Mouse (Mus musculus) lung, adult 2 months (tissue): Measurements from ENCODE around the gene Vmn2r21. TPM values are rescaled to one million over a fixed set of nuclear protein-coding genes. Genes with fewer than 3 reads are reported as not detected.
"Not testable (repeated sequence)": the region's sequence is repeated elsewhere in the genome, so short reads cannot be mapped to it uniquely, and the experiment has no call there.

Source experiments
- DNase-seq: peaks from one replicate; pipeline ENCODE4 v3.0.0; 2022
- H3K4me1 ChIP-seq: fragments of 200-500 bp; 2 replicates; pipeline ENCODE4 v1.6.1; 2011; ENCODE audit warnings: low read length; ENCODE audit not compliant: control insufficient read depth, insufficient read depth
- H3K4me3 ChIP-seq: fragments of 200-500 bp; replicated peaks from 2 replicates; pipeline ENCODE3; 2011; ENCODE audit warnings: low read depth, mild to moderate bottlenecking, control low read depth, low read length; ENCODE audit errors: extremely low read depth
- WGBS: fragments of 180-500 bp; shearing (Covaris S2); methylation state at CpG from one replicate; pipeline ENCODE4 v1.1.7; 2018; 5-methylcytosine and 5-hydroxymethylcytosine counted together
- polyA plus RNA-seq: library from polyadenylated mRNA; depleted of rRNA; stranded (reverse); fragments of >200 nt; gene quantifications from 2 replicates; pipeline ENCODE4 v1.2.3, GENCODE M21; 2012; rRNA removed

Vmn2r21 gene
- not detected in 2 replicates for polyA plus RNA-seq

- H3K4me1 ChIP-seq, DNase-seq, H3K4me3 ChIP-seq: not testable (repeated sequence)
- no CpG with 5 or more reads among the region's 4 CpGs for WGBS
Measured at GRCm38 (mm10) chr6:123533306-123533705, at the start of gene Vmn2r21. TSS of gene Vmn2r21 (minus strand) at chr6:123533406.

DNA sequence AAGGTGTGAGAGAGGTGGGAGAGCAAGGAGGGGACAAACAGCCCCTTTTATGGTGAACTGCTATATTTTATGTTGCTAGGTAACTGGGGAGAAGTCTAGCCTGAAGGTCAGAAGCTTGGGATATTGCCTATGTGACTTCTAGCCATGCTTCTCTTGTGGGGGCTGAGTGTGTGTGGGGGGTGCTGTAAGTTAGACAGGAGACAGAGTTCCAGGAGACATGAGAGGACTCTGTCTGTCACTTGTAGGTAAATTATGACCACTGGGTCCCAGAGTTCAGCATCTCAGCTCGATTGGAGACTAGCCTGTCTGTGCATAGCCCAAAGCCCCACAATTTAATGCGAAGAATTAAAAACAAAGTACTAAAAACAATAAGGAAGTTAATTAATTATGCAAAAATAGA is 41.5 kb upstream of the Vmn2r21 start:
- not testable (repeated sequence) for H3K4me1 ChIP-seq, DNase-seq, H3K4me3 ChIP-seq
- WGBS: no CpG with 5 or more reads among the region's 2 CpGs

DNA sequence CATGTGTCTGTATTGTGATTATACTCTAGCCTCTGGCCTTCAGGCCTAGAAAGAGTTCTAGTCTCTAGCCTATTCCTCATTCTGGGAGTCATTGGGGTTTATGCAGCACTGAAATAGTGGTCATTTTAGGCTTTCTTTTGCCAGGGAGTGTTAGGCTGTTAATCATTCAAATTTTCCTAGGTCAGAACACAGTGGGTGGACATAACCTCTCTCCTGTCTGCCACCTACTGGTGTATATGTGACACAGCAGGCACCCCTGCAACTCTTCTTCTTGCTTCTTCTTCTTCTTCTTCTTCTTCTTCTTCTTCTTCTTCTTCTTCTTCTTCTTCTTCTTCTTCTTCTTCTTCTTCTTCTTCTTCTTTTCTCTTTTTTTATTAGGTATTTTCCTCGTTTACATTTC is 6.5 kb upstream of the Vmn2r21 start:
- DNase-seq, H3K4me1 ChIP-seq, H3K4me3 ChIP-seq: not testable (repeated sequence)
- no CpG with 5 or more reads among the region's 1 CpGs for WGBS

- DNase-seq, H3K4me3 ChIP-seq, H3K4me1 ChIP-seq: not testable (repeated sequence)
- no CpG with 5 or more reads among the region's 8 CpGs for WGBS
Measured at GRCm38 (mm10) chr6:123522263-123523011, 10.8 kb downstream of the Vmn2r21 start.

- not testable (repeated sequence) for H3K4me3 ChIP-seq, DNase-seq, H3K4me1 ChIP-seq
- WGBS: no CpG with 5 or more reads among the region's 5 CpGs
Measured at GRCm38 (mm10) chr6:123473045-123473444, 60.2 kb downstream of the Vmn2r21 start.

DNA sequence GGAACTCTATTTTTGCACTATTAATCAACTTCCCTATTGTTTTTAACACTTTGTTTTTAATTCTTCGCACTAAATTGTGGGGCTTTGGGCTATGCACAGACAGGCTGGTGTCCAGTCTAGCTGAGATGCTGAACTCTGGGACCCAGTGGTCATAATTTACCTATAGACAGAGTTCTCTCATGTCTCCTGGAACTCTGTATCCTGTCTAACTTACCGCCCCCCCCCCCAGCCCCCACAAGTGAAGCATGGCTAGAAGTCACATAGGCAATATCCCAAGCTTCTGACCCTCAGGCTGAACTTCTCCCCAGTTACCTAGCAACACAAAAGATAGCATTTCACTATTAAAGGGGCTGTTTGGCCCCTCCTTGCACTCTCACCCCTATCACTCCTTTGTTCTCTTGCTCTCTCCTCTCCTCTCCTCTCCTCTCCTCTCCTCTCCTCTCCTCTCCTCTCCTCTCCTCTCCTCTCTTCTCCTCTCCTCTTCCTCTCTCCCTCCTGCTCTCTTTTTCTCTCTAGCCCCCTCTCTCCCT is 60.7 kb downstream of the Vmn2r21 start:
- not testable (repeated sequence) for DNase-seq, H3K4me3 ChIP-seq, H3K4me1 ChIP-seq
- no CpG with 5 or more reads among the region's 2 CpGs for WGBS

- H3K4me1 ChIP-seq, H3K4me3 ChIP-seq, DNase-seq: not testable (repeated sequence)
- WGBS: no CpG with 5 or more reads among the region's 1 CpGs
Measured at GRCm38 (mm10) chr6:123468651-123469050, 64.6 kb downstream of the Vmn2r21 start.

Other genes starting within 250 kb of the Vmn2r21 start
- gene Clec4e, start 243.5 kb downstream of the Vmn2r21 start, polyA plus RNA-seq: 0.35 and 0.85 TPM in 2 replicates
- gene Vmn2r19, start 225.1 kb downstream of the Vmn2r21 start, polyA plus RNA-seq: not detected in 2 replicates
- not detected in 2 replicates for gene Vmn2r20, start 115.3 kb downstream of the Vmn2r21 start, polyA plus RNA-seq
- not detected in 2 replicates for gene Vmn2r22, start 117.3 kb upstream of the Vmn2r21 start, polyA plus RNA-seq
- not detected in 2 replicates for gene Vmn2r23, start 169.3 kb upstream of the Vmn2r21 start, polyA plus RNA-seq
- gene Vmn2r24, start 245.5 kb upstream of the Vmn2r21 start, polyA plus RNA-seq: not detected in 2 replicates